Mouse (Mus musculus) G1E-ER4 (cell line): ENCODE data around the gene Hist1h2an. TPM values are rescaled to one million over a fixed set of nuclear protein-coding genes. Genes with fewer than 3 reads are reported as not detected.
"Not testable (repeated sequence)": the region's sequence is repeated elsewhere in the genome, so short reads cannot be mapped to it uniquely, and the experiment has no call there.

ENCODE experiments used
- GATA1 ChIP-seq: IDR thresholded peaks from one replicate; pipeline ENCODE4 v1.8.0; 2012; ENCODE audit warnings: low read length, inconsistent platforms
- polyA plus RNA-seq: library from polyadenylated mRNA; stranded (reverse); fragments of >175 nt; gene quantifications from 2 replicates; pipeline ENCODE4 v1.2.3, GENCODE M21; 2012

Gene Hist1h2an
- polyA plus RNA-seq, 1 experiment: 26.9 TPM

GRCm38 (mm10) chr13:21783734-21784161 lies 3.3 kb downstream of the Hist1h2an start:
- no peak for TF ChIP-seq GATA1

GRCm38 (mm10) chr13:21783255-21783617 lies 3.8 kb downstream of the Hist1h2an start, which contains the start of gene Hist1h3i:
Gene Hist1h3i (minus strand): TSS chr13:21783370.
- no peak for TF ChIP-seq GATA1

- no peak for TF ChIP-seq GATA1
These were observed 5.4 kb downstream of the Hist1h2an start for GRCm38 (mm10) chr13:21781639-21782038.

- no peak for TF ChIP-seq GATA1
These were observed 5.9 kb downstream of the Hist1h2an start for GRCm38 (mm10) chr13:21781021-21781555.

- TF ChIP-seq GATA1: no peak
These were observed 7.0 kb downstream of the Hist1h2an start, which contains the start of gene Hist1h1b for GRCm38 (mm10) chr13:21779767-21780731. Gene Hist1h1b (minus strand): TSS chr13:21780625.

GRCm38 (mm10) chr13:21778814-21779766 lies 7.9 kb downstream of the Hist1h2an start:
- no peak for TF ChIP-seq GATA1

- TF ChIP-seq GATA1: no peak
These were observed 31.3 kb downstream of the Hist1h2an start for GRCm38 (mm10) chr13:21755707-21756106.

GRCm38 (mm10) chr13:21754294-21755001 lies 32.6 kb downstream of the Hist1h2an start:
- TF ChIP-seq GATA1: peak; percentile 49

- not testable (repeated sequence) for TF ChIP-seq GATA1
These were observed 33.3 kb downstream of the Hist1h2an start, which contains the start of the genes Hist1h2ak and Hist1h2bn for GRCm38 (mm10) chr13:21753524-21754285. Gene Hist1h2ak (minus strand): TSS chr13:21753827. Gene Hist1h2bn (plus strand): TSS chr13:21754123.

GRCm38 (mm10) chr13:21753051-21753523 lies 33.9 kb downstream of the Hist1h2an start:
- no peak for TF ChIP-seq GATA1

GRCm38 (mm10) chr13:21752356-21752755 lies 34.7 kb downstream of the Hist1h2an start:
- no peak for TF ChIP-seq GATA1

GRCm38 (mm10) chr13:21751827-21752226 lies 35.2 kb downstream of the Hist1h2an start:
- TF ChIP-seq GATA1: no peak

GRCm38 (mm10) chr13:21751417-21751816 lies 35.6 kb downstream of the Hist1h2an start:
- TF ChIP-seq GATA1: no peak
